Mouse (Mus musculus) bone marrow macrophage, adult 2 months (primary cell): ENCODE measurements around the gene Dlk1.

ENCODE experiments used
- CTCF ChIP-seq: IDR thresholded peaks from 2 replicates; pipeline ENCODE4 v1.5.1; 2012; ENCODE audit warnings: low read depth, mild to moderate bottlenecking, low read length, moderate library complexity
- POLR2A ChIP-seq: IDR thresholded peaks from 2 replicates; pipeline ENCODE4 v1.6.1; 2012; ENCODE audit warnings: mild to moderate bottlenecking, low read depth, low read length, borderline replicate concordance

DNA sequence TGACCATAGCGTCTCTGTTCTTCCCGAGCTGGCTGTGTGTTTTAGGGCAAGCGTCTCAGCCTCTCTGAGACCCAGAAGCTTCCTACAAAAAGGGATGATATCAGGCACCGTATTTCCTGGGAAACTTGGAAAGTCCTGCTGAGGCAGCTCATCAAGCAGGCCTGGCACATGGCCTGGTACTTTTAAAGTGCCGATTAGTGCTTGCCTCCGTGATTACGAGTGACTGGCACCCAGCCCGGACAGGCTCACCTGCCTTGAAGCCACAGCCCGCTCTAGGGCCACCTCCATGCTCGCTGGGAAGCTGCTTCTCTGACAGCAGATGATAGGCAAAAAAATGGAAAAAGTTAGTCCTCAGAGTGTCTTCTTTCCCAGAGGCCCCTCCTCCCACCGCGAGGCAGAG is 32.6 kb upstream of the Dlk1 start:
- TF ChIP-seq CTCF (no peak), POLR2A (no peak)
